ENCODE assay signal across 23 mouse cellular contexts in genomic region chr10:96733581-96733980, GRCm38 (mm10).
DNase-seq lines count a peak whose midpoint lies in the region; ATAC-seq and TF ChIP-seq lines count a peak whose summit lies in the region.
"Had no signal": no experiment of that assay in that cellular context is flagged by ENCODE, and none has a peak within 500 bp of the region (broad histone marks: within the 10 kb centered on the region; RNA-seq: fewer than 3 reads in every experiment).

No protein-coding gene starts in this region.

- H3K27ac ChIP-seq in ES-Bruce4 (ENCODE audit: insufficient read depth, low read length): no peak overlapping the region
- H3K27ac ChIP-seq: embryonic facial prominence, embryonic 15.5 days; forebrain, embryonic 10.5 days; heart, embryonic 15.5 days; hindbrain, embryonic 10.5 days; hindbrain, embryonic 14.5 days; kidney, embryonic 15.5 days had no signal

- no peak for TF ChIP-seq CTCF in ES-Bruce4 (IDR thresholded peaks at IDR 0.05; ENCODE audit: low read depth, low read length)

- no peak overlapping the region for H3K4me3 ChIP-seq in ES-Bruce4 (ENCODE audit: low read depth, low read length)
- H3K4me3 ChIP-seq: embryonic facial prominence, embryonic 15.5 days; erythroblast, embryonic 14.5 days; forebrain, embryonic 10.5 days; heart, embryonic 15.5 days; hindbrain, embryonic 10.5 days; kidney, embryonic 15.5 days had no signal

- ATAC-seq in CD4-positive, CD25-positive, alpha-beta regulatory T cell, adult 4 months: no peak
- ATAC-seq: activated CD4-positive, CD25-positive, alpha-beta regulatory T cell, adult 4 months; forebrain, embryonic 16.5 days; intestine, embryonic 16.5 days had no signal

- no peaks in the 10 kb centered on the region for H3K27me3 ChIP-seq in ES-Bruce4 (ENCODE audit: control insufficient read depth, insufficient read depth, low read length, poor library complexity, severe bottlenecking)
- H3K27me3 ChIP-seq: embryonic facial prominence, embryonic 15.5 days; heart, embryonic 15.5 days; kidney, embryonic 15.5 days had no signal

- TF ChIP-seq POLR2A in ES-Bruce4 (IDR thresholded peaks at IDR 0.05; ENCODE audit: insufficient read depth, low read length): no peak

- H3K4me1 ChIP-seq in ES-Bruce4 (ENCODE audit: control insufficient read depth, insufficient read depth, low read length): no peaks in the 10 kb centered on the region
- H3K4me1 ChIP-seq: forebrain, embryonic 10.5 days; hindbrain, embryonic 10.5 days; kidney, embryonic 15.5 days had no signal

- H3K9ac ChIP-seq in ES-Bruce4 (ENCODE audit: low read depth, poor library complexity, severe bottlenecking): no peak overlapping the region
- H3K9ac ChIP-seq: embryonic facial prominence, embryonic 15.5 days; heart, embryonic 15.5 days; hindbrain, embryonic 14.5 days; kidney, embryonic 15.5 days had no signal

- no peaks in the 10 kb centered on the region for H3K9me3 ChIP-seq in ES-Bruce4 (replicated peaks; ENCODE audit: control insufficient read depth, insufficient read depth, low read length, poor library complexity, severe bottlenecking)
- H3K9me3 ChIP-seq: embryonic facial prominence, embryonic 15.5 days; forebrain, embryonic 10.5 days; heart, embryonic 15.5 days; hindbrain, embryonic 10.5 days; kidney, embryonic 15.5 days had no signal

- peak; percentile 66 for TF ChIP-seq EP300 in ES-Bruce4 (IDR thresholded peaks at IDR 0.05; ENCODE audit: insufficient read depth, low read depth, low read length)

- H3K36me3 ChIP-seq in ES-Bruce4 (ENCODE audit: control insufficient read depth, insufficient read depth, low read length, poor library complexity, severe bottlenecking): no peaks in the 10 kb centered on the region
- H3K36me3 ChIP-seq: embryonic facial prominence, embryonic 15.5 days; forebrain, embryonic 10.5 days; G1E; heart, embryonic 15.5 days; hindbrain, embryonic 10.5 days; kidney, embryonic 15.5 days had no signal

- DNase-seq in adrenal gland, adult (ENCODE audit: inconsistent age in 2 of 2, low spot score in 1 of 2): peak; percentile 43 to 46
- no peak for DNase-seq in adrenal gland, adult 8-10 months
- peak; percentile 33 for DNase-seq in heart, adult 11 months
- DNase-seq in heart, adult 9 months (ENCODE audit: low spot score in 2 of 2): no peak
- peak; percentile 74 for DNase-seq in ZHBTc4 (ENCODE audit: low read depth, low spot score)
- DNase-seq: B cell, adult 2 months; cerebellum, adult 2 months; cerebellum, postnatal 10 days; gastrocnemius, postnatal 10 days; kidney, adult 2 months had no signal

Comparison
In these comparisons a context has a peak if more than half of its experiments do, and no peak if none do; other contexts are left out.
1. DNase-seq: peak in adrenal gland, adult (2 of 2), heart, adult 11 months (single experiment) and ZHBTc4 (single experiment); none in adrenal gland, adult 8-10 months (single experiment) and heart, adult 9 months (0 of 2).